Mouse (Mus musculus): Measurements from ENCODE around the gene Gng12.
"Not testable (repeated sequence)": the region's sequence is repeated elsewhere in the genome, so short reads cannot be mapped to it uniquely, and the experiment has no call there.

The Gng12 gene

GRCm38 (mm10) chr6:66992232-66992631 is 96.0 kb downstream of the Gng12 start:
- no peak for DNase-seq (ENCODE audit: low spot score in 2 of 2)

- DNase-seq (ENCODE audit: low spot score in 2 of 2) = no peak
These were observed 96.6 kb downstream of the Gng12 start for GRCm38 (mm10) chr6:66992786-66993185.

GRCm38 (mm10) chr6:66994981-66995380 is 98.8 kb downstream of the Gng12 start:
- DNase-seq (ENCODE audit: low spot score in 2 of 2) = no peak

GRCm38 (mm10) chr6:66995825-66996224 is 99.6 kb downstream of the Gng12 start:
- DNase-seq (ENCODE audit: low spot score in 2 of 2) = no peak

GRCm38 (mm10) chr6:66996257-66996656 is 100.1 kb downstream of the Gng12 start:
- no peak for DNase-seq (ENCODE audit: low spot score in 2 of 2)

GRCm38 (mm10) chr6:66998645-66999044 is 102.4 kb downstream of the Gng12 start:
- DNase-seq (ENCODE audit: low spot score in 2 of 2) = no peak

- DNase-seq (ENCODE audit: low spot score in 2 of 2) = no peak
These were observed 103.6 kb downstream of the Gng12 start for GRCm38 (mm10) chr6:66999800-67000199.

GRCm38 (mm10) chr6:67009888-67010287 is 113.7 kb downstream of the Gng12 start:
- no peak for DNase-seq (ENCODE audit: low spot score in 2 of 2)

GRCm38 (mm10) chr6:67010370-67011216 is 114.4 kb downstream of the Gng12 start:
- DNase-seq (ENCODE audit: low spot score in 2 of 2) = no peak

- no peak for DNase-seq (ENCODE audit: low spot score in 2 of 2)
These were observed 115.0 kb downstream of the Gng12 start for GRCm38 (mm10) chr6:67011217-67011518.

- no peak for DNase-seq (ENCODE audit: low spot score in 2 of 2)
These were observed 117.2 kb downstream of the Gng12 start for GRCm38 (mm10) chr6:67013293-67013948.

GRCm38 (mm10) chr6:67013949-67014678 is 117.9 kb downstream of the Gng12 start:
- no peak for DNase-seq (ENCODE audit: low spot score in 2 of 2)

GRCm38 (mm10) chr6:67014679-67015075 is 118.5 kb downstream of the Gng12 start:
- no peak for DNase-seq (ENCODE audit: low spot score in 2 of 2)

GRCm38 (mm10) chr6:67015739-67016519 is 119.7 kb downstream of the Gng12 start:
- no peak for DNase-seq (ENCODE audit: low spot score in 2 of 2)

GRCm38 (mm10) chr6:67016520-67017111 is 120.4 kb downstream of the Gng12 start:
- DNase-seq (ENCODE audit: low spot score in 2 of 2) = no peak

GRCm38 (mm10) chr6:67018365-67018764 is 122.2 kb downstream of the Gng12 start:
- no peak for DNase-seq (ENCODE audit: low spot score in 2 of 2)

- not testable (repeated sequence) for DNase-seq (ENCODE audit: low spot score in 2 of 2)
These were observed 122.8 kb downstream of the Gng12 start for GRCm38 (mm10) chr6:67019001-67019400.

- no peak for DNase-seq (ENCODE audit: low spot score in 2 of 2)
These were observed 125.1 kb downstream of the Gng12 start for GRCm38 (mm10) chr6:67021308-67021707.

GRCm38 (mm10) chr6:67023729-67024128 is 127.5 kb downstream of the Gng12 start:
- no peak for DNase-seq (ENCODE audit: low spot score in 2 of 2)

- no peak for DNase-seq (ENCODE audit: low spot score in 2 of 2)
These were observed 130.5 kb downstream of the Gng12 start for GRCm38 (mm10) chr6:67026661-67027060.

- DNase-seq (ENCODE audit: low spot score in 2 of 2) = no peak
These were observed 131.4 kb downstream of the Gng12 start for GRCm38 (mm10) chr6:67027438-67028142.

All from spleen, postnatal 14 days (tissue).